Mouse (Mus musculus): ENCODE data around the gene Zbtb25. TPM values are rescaled to one million over a fixed set of nuclear protein-coding genes. Genes with fewer than 3 reads are reported as not detected.

Gene Zbtb25
- polyA plus RNA-seq, 1 experiment from 2014 or later, result 16.1 TPM

- peak overlapping the region; percentile 70 for H3K4me3 ChIP-seq (ENCODE audit: low read depth, low read length)
- ATAC-seq (replicated peaks; ENCODE audit: low FRiP score, low TSS enrichment, low read depth) (no peak), DNase-seq (ENCODE audit: low spot score) (no peak)
- H3K9ac ChIP-seq (ENCODE audit: low read length), result no peak overlapping the region; the same call in 1 of the 2 replicates
- no peaks in the 10 kb centered on the region for H3K36me3 ChIP-seq (ENCODE audit: control insufficient read depth, insufficient read depth, low read length)
- peak overlapping the region; percentile 91 for H3K4me2 ChIP-seq (ENCODE audit: low read length)
- no peak overlapping the region for H3K27ac ChIP-seq (ENCODE audit: low read depth)
- peaks cover 37% of the 10 kb centered on the region for H3K27me3 ChIP-seq (replicated peaks; ENCODE audit: control insufficient read depth, insufficient read depth, low read length)
- H3K4me1 ChIP-seq (replicated peaks; ENCODE audit: control insufficient read depth, insufficient read depth, low read length), result peaks cover 13% of the 10 kb centered on the region
- 8% methylated on average over 20 of the region's 20 CpGs for WGBS
- H3K9me3 ChIP-seq (ENCODE audit: control insufficient read depth, low read length), result no peaks in the 10 kb centered on the region
Observed at GRCm38 (mm10) chr12:76404836-76405182, 35.4 kb upstream of the Zbtb25 start.

GRCm38 (mm10) chr12:76403886-76404537, 34.6 kb upstream of the Zbtb25 start, which contains the start of gene Hspa2:
TSS of gene Hspa2 (plus strand) at chr12:76404176.
- Histone ChIP-seq H3K36me3 (ENCODE audit: control insufficient read depth, insufficient read depth, low read length) (no peaks in the 10 kb centered on the region), H3K27me3 (replicated peaks; ENCODE audit: control insufficient read depth, insufficient read depth, low read length) (peaks cover 37% of the 10 kb centered on the region), H3K4me1 (replicated peaks; ENCODE audit: control insufficient read depth, insufficient read depth, low read length) (peaks cover 13% of the 10 kb centered on the region), H3K4me2 (ENCODE audit: low read length) (peak within 1 kb of the TSS; percentile 91), H3K9me3 (ENCODE audit: control insufficient read depth, low read length) (no peaks in the 10 kb centered on the region), H3K9ac (ENCODE audit: low read length) (peak within 1 kb of the TSS; percentile 64), H3K4me3 (ENCODE audit: low read depth, low read length) (peak within 1 kb of the TSS; percentile 70), H3K27ac (ENCODE audit: low read depth) (peak within 1 kb of the TSS; percentile 89)
- peak; percentile 100 for DNase-seq (ENCODE audit: low spot score)
- ATAC-seq (replicated peaks; ENCODE audit: low FRiP score, low TSS enrichment, low read depth), result peak; percentile 95
- under 1% methylated on average over 54 of the region's 54 CpGs for WGBS

DNA sequence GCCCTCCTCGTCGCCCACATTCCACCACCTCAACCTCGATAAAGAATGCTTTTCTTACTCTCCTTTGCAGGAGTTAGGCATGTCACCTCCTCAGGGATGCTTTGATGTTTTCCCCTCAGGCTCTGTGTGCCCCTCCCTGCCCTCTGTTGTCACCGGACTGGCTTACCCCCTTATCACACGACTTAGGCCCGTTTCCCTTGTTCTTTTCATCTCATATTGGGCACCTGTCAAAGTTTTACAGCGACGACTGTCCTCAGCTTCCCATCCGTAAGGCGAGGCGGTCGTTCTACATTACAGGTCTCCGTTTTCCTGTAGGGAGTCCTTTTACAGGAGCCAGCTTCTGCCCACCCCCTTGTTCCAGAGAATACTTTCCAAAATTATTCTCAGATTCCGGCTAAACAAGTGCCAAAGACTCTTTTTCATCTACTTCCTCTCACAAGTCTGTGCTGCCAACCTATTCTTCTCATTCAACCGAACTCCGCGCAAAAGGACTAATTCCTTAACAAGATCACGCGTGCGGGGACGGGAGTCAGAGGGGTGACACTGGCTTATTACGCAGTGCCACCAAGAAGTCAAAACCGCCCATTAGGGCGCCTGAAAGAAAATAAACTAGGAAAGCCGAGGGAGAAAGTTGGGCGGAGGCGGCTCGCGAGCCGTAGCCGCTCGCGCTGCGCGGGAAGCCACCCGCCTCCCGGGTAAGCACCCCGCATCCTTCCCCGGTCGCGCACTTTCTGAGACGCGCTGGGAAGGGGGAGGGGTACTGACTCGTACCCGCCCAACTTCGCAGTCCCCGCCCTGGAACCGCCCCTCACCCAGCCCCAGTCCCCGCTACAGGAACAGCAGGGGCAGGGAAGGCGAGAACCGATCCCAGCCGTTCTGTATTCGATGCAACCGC, 33.8 kb upstream of the Zbtb25 start:
- peak overlapping the region; percentile 64 for H3K9ac ChIP-seq (ENCODE audit: low read length)
- WGBS, result 2% methylated on average over 54 of the region's 54 CpGs
- no peak for DNase-seq (ENCODE audit: low spot score)
- peaks cover 13% of the 10 kb centered on the region for H3K4me1 ChIP-seq (replicated peaks; ENCODE audit: control insufficient read depth, insufficient read depth, low read length)
- peak overlapping the region; percentile 89 for H3K27ac ChIP-seq (ENCODE audit: low read depth)
- H3K9me3 ChIP-seq (ENCODE audit: control insufficient read depth, low read length), result no peaks in the 10 kb centered on the region
- H3K4me3 ChIP-seq (ENCODE audit: low read depth, low read length), result peak overlapping the region; percentile 70
- peak overlapping the region; percentile 91 for H3K4me2 ChIP-seq (ENCODE audit: low read length)
- H3K27me3 ChIP-seq (replicated peaks; ENCODE audit: control insufficient read depth, insufficient read depth, low read length), result peaks cover 37% of the 10 kb centered on the region
- no peaks in the 10 kb centered on the region for H3K36me3 ChIP-seq (ENCODE audit: control insufficient read depth, insufficient read depth, low read length)
- peak; percentile 89 for ATAC-seq (replicated peaks; ENCODE audit: low FRiP score, low TSS enrichment, low read depth)

DNA sequence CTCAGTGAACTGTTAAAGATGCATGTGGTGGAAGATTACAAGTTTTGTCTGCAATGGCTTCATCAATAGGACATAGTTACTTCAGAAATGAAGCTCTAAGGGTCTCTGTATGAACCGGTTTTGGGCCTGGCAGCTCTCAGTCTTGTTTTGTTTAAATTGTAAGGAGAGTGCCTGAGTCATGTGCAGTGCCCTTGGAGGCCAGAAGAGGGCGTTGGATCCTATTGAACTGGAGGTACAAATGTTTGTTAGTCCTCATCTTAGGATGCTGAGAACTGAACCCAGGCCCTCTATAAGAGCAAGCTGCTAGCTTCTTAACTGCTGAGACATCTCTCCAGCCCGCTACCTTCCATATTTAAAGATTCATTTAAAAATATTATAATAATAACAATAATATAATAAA, 32.3 kb upstream of the Zbtb25 start:
- no peak for DNase-seq (ENCODE audit: low spot score)
- H3K4me1 ChIP-seq (replicated peaks; ENCODE audit: control insufficient read depth, insufficient read depth, low read length), result peaks cover 13% of the 10 kb centered on the region
- H3K27ac ChIP-seq (ENCODE audit: low read depth), result no peak overlapping the region
- H3K4me2 ChIP-seq (ENCODE audit: low read length), result no peak overlapping the region
- no peaks in the 10 kb centered on the region for H3K36me3 ChIP-seq (ENCODE audit: control insufficient read depth, insufficient read depth, low read length)
- WGBS, result 63% methylated on average over 3 of the region's 3 CpGs
- H3K27me3 ChIP-seq (replicated peaks; ENCODE audit: control insufficient read depth, insufficient read depth, low read length), result peaks cover 24% of the 10 kb centered on the region
- no peak overlapping the region for H3K9ac ChIP-seq (ENCODE audit: low read length)
- no peak overlapping the region for H3K4me3 ChIP-seq (ENCODE audit: low read depth, low read length)
- ATAC-seq (replicated peaks; ENCODE audit: low FRiP score, low TSS enrichment, low read depth), result no peak
- H3K9me3 ChIP-seq (ENCODE audit: control insufficient read depth, low read length), result no peaks in the 10 kb centered on the region

GRCm38 (mm10) chr12:76397281-76397680, 27.9 kb upstream of the Zbtb25 start:
- Histone ChIP-seq H3K4me2 (ENCODE audit: low read length) (no peak overlapping the region), H3K9me3 (ENCODE audit: control insufficient read depth, low read length) (no peaks in the 10 kb centered on the region), H3K36me3 (ENCODE audit: control insufficient read depth, insufficient read depth, low read length) (no peaks in the 10 kb centered on the region), H3K4me3 (ENCODE audit: low read depth, low read length) (no peak overlapping the region), H3K9ac (ENCODE audit: low read length) (no peak overlapping the region), H3K4me1 (replicated peaks; ENCODE audit: control insufficient read depth, insufficient read depth, low read length) (no peaks in the 10 kb centered on the region), H3K27me3 (replicated peaks; ENCODE audit: control insufficient read depth, insufficient read depth, low read length) (0 out of 2 replicates have a peak, but pooled peaks cover 2% of the 10 kb centered on the region), H3K27ac (ENCODE audit: low read depth) (no peak overlapping the region)
- WGBS, result 87% methylated on average over 5 of the region's 5 CpGs
- DNase-seq (ENCODE audit: low spot score), result no peak
- ATAC-seq (replicated peaks; ENCODE audit: low FRiP score, low TSS enrichment, low read depth), result no peak

- DNase-seq (ENCODE audit: low spot score) (no peak), ATAC-seq (replicated peaks; ENCODE audit: low FRiP score, low TSS enrichment, low read depth) (no peak)
- 81% methylated on average over 5 of the region's 5 CpGs for WGBS
- no peaks in the 10 kb centered on the region for H3K4me1 ChIP-seq (replicated peaks; ENCODE audit: control insufficient read depth, insufficient read depth, low read length)
- no peaks in the 10 kb centered on the region for H3K27me3 ChIP-seq (replicated peaks; ENCODE audit: control insufficient read depth, insufficient read depth, low read length)
- no peak overlapping the region for H3K9ac ChIP-seq (ENCODE audit: low read length)
- H3K4me3 ChIP-seq (ENCODE audit: low read depth, low read length), result no peak overlapping the region
- no peak overlapping the region for H3K4me2 ChIP-seq (ENCODE audit: low read length)
- H3K36me3 ChIP-seq (ENCODE audit: control insufficient read depth, insufficient read depth, low read length), result peaks cover 14% of the 10 kb centered on the region
- no peaks in the 10 kb centered on the region for H3K9me3 ChIP-seq (ENCODE audit: control insufficient read depth, low read length)
- H3K27ac ChIP-seq (ENCODE audit: low read depth), result no peak overlapping the region
Observed at GRCm38 (mm10) chr12:76392979-76393378, 23.6 kb upstream of the Zbtb25 start.

- Histone ChIP-seq H3K4me3 (ENCODE audit: low read depth, low read length) (no peak overlapping the region), H3K4me2 (ENCODE audit: low read length) (no peak overlapping the region), H3K36me3 (ENCODE audit: control insufficient read depth, insufficient read depth, low read length) (peaks cover 21% of the 10 kb centered on the region), H3K27me3 (replicated peaks; ENCODE audit: control insufficient read depth, insufficient read depth, low read length) (no peaks in the 10 kb centered on the region), H3K27ac (ENCODE audit: low read depth) (no peak overlapping the region), H3K9me3 (ENCODE audit: control insufficient read depth, low read length) (no peaks in the 10 kb centered on the region), H3K9ac (ENCODE audit: low read length) (no peak overlapping the region), H3K4me1 (replicated peaks; ENCODE audit: control insufficient read depth, insufficient read depth, low read length) (no peaks in the 10 kb centered on the region)
- ATAC-seq (replicated peaks; ENCODE audit: low FRiP score, low TSS enrichment, low read depth) (no peak), DNase-seq (ENCODE audit: low spot score) (no peak)
- WGBS, result 74% methylated on average over 3 of the region's 3 CpGs
Observed at GRCm38 (mm10) chr12:76391595-76392271, 22.3 kb upstream of the Zbtb25 start.

- ATAC-seq (replicated peaks; ENCODE audit: low FRiP score, low TSS enrichment, low read depth) (no peak), DNase-seq (ENCODE audit: low spot score) (no peak)
- whole genome bisulfite sequencing, result 88% methylated on average over 11 of the region's 11 CpGs
- Histone ChIP-seq H3K9ac (ENCODE audit: low read length) (no peak overlapping the region), H3K27ac (ENCODE audit: low read depth) (no peak overlapping the region), H3K4me1 (replicated peaks; ENCODE audit: control insufficient read depth, insufficient read depth, low read length) (no peaks in the 10 kb centered on the region), H3K4me2 (ENCODE audit: low read length) (no peak overlapping the region), H3K36me3 (ENCODE audit: control insufficient read depth, insufficient read depth, low read length) (peaks cover 39% of the 10 kb centered on the region), H3K9me3 (ENCODE audit: control insufficient read depth, low read length) (no peaks in the 10 kb centered on the region), H3K27me3 (replicated peaks; ENCODE audit: control insufficient read depth, insufficient read depth, low read length) (no peaks in the 10 kb centered on the region), H3K4me3 (ENCODE audit: low read depth, low read length) (no peak overlapping the region)
Observed at GRCm38 (mm10) chr12:76388794-76389193, 19.4 kb upstream of the Zbtb25 start.

Data from intestine, embryonic 14.5 days (tissue).